Mouse (Mus musculus): Measurements from ENCODE around the gene Azin2. TPM values are rescaled to one million over a fixed set of nuclear protein-coding genes. Genes with fewer than 3 reads are reported as not detected.

The Azin2 gene
- polyA plus RNA-seq, 1 experiment = 17.4 TPM

DNA sequence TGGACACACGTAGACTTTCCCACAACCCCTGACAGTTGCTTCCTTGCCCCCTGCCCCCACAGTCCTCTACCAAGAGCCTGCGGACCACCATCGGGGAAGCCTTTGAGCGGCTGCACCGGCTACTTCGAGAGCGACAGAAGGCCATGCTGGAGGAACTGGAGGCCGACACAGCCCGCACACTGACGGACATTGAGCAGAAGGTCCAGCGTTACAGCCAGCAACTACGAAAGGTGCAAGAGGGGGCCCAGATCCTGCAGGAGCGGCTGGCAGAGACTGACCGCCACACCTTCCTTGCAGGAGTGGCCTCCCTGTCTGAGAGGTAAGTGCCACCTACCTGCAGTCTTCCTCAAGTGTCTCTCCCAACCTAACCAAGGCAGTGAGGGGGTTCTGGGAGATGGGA is 61.8 kb downstream of the Azin2 start:
- H3ac ChIP-seq (ENCODE audit: control insufficient read depth, insufficient read length) = no peak overlapping the region

DNA sequence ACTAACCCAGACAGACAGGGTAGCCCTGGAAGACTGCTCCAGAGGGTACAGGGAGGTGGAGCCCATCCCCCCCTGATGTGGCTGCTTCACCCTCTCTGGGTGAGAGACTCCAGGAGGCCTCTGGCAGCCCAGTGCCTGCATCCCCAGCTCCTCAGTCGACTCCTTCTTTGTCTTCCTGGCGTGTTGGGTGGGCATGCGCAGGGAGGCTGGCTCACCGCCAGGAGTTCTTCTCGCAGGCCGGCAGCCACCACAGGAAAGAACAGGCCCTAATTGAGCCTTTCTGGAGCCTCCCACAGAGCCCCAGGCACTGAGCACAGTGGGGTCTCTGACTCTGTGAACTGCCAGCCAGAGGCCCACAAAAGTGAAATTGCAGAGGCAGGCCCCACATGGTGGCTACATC is 62.9 kb downstream of the Azin2 start:
- no peaks in the 10 kb centered on the region for H3K79me2 ChIP-seq (ENCODE audit: control insufficient read depth, insufficient read depth)
- TF ChIP-seq SRF (IDR thresholded peaks at IDR 0.05; ENCODE audit: control insufficient read depth, insufficient read length, low read depth) = no peak
- TF ChIP-seq TCF12 (IDR thresholded peaks at IDR 0.05; ENCODE audit: insufficient read depth, poor library complexity, severe bottlenecking) = no peak
- TF ChIP-seq REST (IDR thresholded peaks at IDR 0.05; ENCODE audit: insufficient read depth, insufficient read length) = no peak
- TF ChIP-seq CEBPB (IDR thresholded peaks at IDR 0.05; ENCODE audit: insufficient read depth, poor library complexity, severe bottlenecking) = no peak
- no peak for TF ChIP-seq POLR2A (IDR thresholded peaks at IDR 0.05; ENCODE audit: insufficient read length, low read depth)
- TF ChIP-seq MYOD1 (IDR thresholded peaks at IDR 0.05; ENCODE audit: control insufficient read depth in 1 of 3, insufficient read length in 2 of 3, low read depth in 2 of 3) = no peak
- TF ChIP-seq POLR2AphosphoS2 (IDR thresholded peaks at IDR 0.05; ENCODE audit: insufficient read length, low read depth) = no peak
- no peak for TF ChIP-seq MYOG (IDR thresholded peaks at IDR 0.05; ENCODE audit: control insufficient read depth in 1 of 3, insufficient read depth in 1 of 3, insufficient read length in 2 of 3, low read depth in 2 of 3)
- TF ChIP-seq USF1 (IDR thresholded peaks at IDR 0.05; ENCODE audit: low read depth) = no peak
- no peak overlapping the region for H3ac ChIP-seq (ENCODE audit: control insufficient read depth, insufficient read length)
- H3K27me3 ChIP-seq (ENCODE audit: control insufficient read depth, insufficient read depth, insufficient read length) = peaks cover 25% of the 10 kb centered on the region
- no peaks in the 10 kb centered on the region for H3K36me3 ChIP-seq (ENCODE audit: control insufficient read depth, insufficient read depth)
- H3K4me3 ChIP-seq = no peak overlapping the region
- H3K4me2 ChIP-seq (ENCODE audit: low read depth) = no peak overlapping the region

More for the DNA sequence above, 61.8 kb downstream of the Azin2 start:
- Histone ChIP-seq H3K79me2 (ENCODE audit: control insufficient read depth, insufficient read depth) (no peaks in the 10 kb centered on the region), H3K27me3 (ENCODE audit: control insufficient read depth, insufficient read depth, insufficient read length) (peaks cover 15% of the 10 kb centered on the region), H3K4me2 (ENCODE audit: low read depth) (no peak overlapping the region), H3K36me3 (ENCODE audit: control insufficient read depth, insufficient read depth) (no peaks in the 10 kb centered on the region), H3K4me3 (no peak overlapping the region)
- TF ChIP-seq USF1 (IDR thresholded peaks at IDR 0.05; ENCODE audit: low read depth) = no peak
- no peak for TF ChIP-seq MAX (IDR thresholded peaks at IDR 0.05; ENCODE audit: low read depth)
- no peak for TF ChIP-seq SRF (IDR thresholded peaks at IDR 0.05; ENCODE audit: control insufficient read depth, insufficient read length, low read depth)
- no peak for TF ChIP-seq POLR2AphosphoS2 (IDR thresholded peaks at IDR 0.05; ENCODE audit: insufficient read length, low read depth)
- no peak for TF ChIP-seq CEBPB (IDR thresholded peaks at IDR 0.05; ENCODE audit: insufficient read depth, poor library complexity, severe bottlenecking)

DNA sequence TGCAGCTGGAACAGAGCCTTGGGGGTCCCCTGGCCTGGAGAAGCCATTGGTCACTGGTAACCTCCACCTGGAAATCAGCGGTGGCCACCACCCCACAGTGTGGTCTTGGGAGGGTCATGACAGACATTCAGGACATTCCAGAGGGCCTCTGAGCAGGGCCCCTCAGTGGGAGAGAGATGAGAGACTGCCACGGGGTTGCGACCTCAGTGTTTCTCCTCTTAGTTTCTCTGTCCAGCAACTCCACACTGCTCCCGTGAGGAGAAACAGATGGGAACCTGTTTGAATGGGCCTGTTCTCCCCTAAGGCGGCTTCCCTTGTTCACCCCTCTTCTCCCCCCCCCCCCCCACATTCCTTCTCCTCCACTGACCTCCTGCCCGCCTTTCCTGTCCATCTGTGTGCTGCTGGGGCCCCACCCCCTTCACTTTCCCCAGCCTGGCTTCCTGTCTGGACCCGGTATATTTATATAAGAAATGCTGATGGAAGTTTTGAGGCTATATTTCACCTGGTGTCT is 64.3 kb downstream of the Azin2 start:
- no peak overlapping the region for H3K4me2 ChIP-seq (ENCODE audit: low read depth)
- no peak for TF ChIP-seq TCF3 (IDR thresholded peaks at IDR 0.05; ENCODE audit: insufficient read length, low read depth)
- no peak for TF ChIP-seq CEBPB (IDR thresholded peaks at IDR 0.05; ENCODE audit: insufficient read depth, poor library complexity, severe bottlenecking)
- TF ChIP-seq MYOD1 (IDR thresholded peaks at IDR 0.05; ENCODE audit: control insufficient read depth in 1 of 3, insufficient read length in 2 of 3, low read depth in 2 of 3) = no peak
- TF ChIP-seq SRF (IDR thresholded peaks at IDR 0.05; ENCODE audit: control insufficient read depth, insufficient read length, low read depth) = no peak
- no peak for TF ChIP-seq MYOG (IDR thresholded peaks at IDR 0.05; ENCODE audit: control insufficient read depth in 1 of 3, insufficient read depth in 1 of 3, insufficient read length in 2 of 3, low read depth in 2 of 3)
- TF ChIP-seq USF1 (IDR thresholded peaks at IDR 0.05; ENCODE audit: low read depth) = no peak
- TF ChIP-seq MAX (IDR thresholded peaks at IDR 0.05; ENCODE audit: low read depth) = no peak
- TF ChIP-seq POLR2A (IDR thresholded peaks at IDR 0.05; ENCODE audit: insufficient read length, low read depth) = no peak
- TF ChIP-seq REST (IDR thresholded peaks at IDR 0.05; ENCODE audit: insufficient read depth, insufficient read length) = no peak
- no peak for TF ChIP-seq POLR2AphosphoS2 (IDR thresholded peaks at IDR 0.05; ENCODE audit: insufficient read length, low read depth)
- TF ChIP-seq TCF12 (IDR thresholded peaks at IDR 0.05; ENCODE audit: insufficient read depth, poor library complexity, severe bottlenecking) = no peak
- TF ChIP-seq E2F4 (IDR thresholded peaks at IDR 0.05; ENCODE audit: insufficient read depth) = no peak
- no peak overlapping the region for H3K4me3 ChIP-seq
- H3K27me3 ChIP-seq (ENCODE audit: control insufficient read depth, insufficient read depth, insufficient read length) = peaks cover 35% of the 10 kb centered on the region
- no peaks in the 10 kb centered on the region for H3K36me3 ChIP-seq (ENCODE audit: control insufficient read depth, insufficient read depth)
- H3ac ChIP-seq (ENCODE audit: control insufficient read depth, insufficient read length) = no peak overlapping the region
- H3K79me2 ChIP-seq (ENCODE audit: control insufficient read depth, insufficient read depth) = no peaks in the 10 kb centered on the region

DNA sequence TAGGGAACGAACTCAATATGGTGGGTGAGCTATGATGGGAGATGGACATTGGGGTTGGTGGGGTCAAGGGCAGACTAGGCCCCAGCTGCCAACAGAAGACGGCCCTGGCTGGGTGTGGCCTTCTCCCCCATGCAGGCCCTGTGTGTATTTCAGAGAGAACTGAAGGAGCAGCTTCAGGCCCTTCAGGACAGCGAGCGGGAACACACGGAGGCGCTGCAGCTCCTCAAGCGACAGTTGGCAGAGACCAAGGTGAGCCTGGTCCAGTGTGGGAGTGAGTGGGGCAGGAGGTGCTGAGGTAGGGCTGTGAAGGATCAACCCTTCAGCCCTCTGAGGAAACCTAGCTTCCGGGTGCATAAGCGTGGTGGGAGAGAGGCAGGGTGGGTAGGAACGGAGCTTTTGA is 65.6 kb downstream of the Azin2 start:
- H3K79me2 ChIP-seq (ENCODE audit: control insufficient read depth, insufficient read depth) = no peaks in the 10 kb centered on the region
- TF ChIP-seq POLR2A (IDR thresholded peaks at IDR 0.05; ENCODE audit: insufficient read length, low read depth) (no peak), CEBPB (IDR thresholded peaks at IDR 0.05; ENCODE audit: insufficient read depth, poor library complexity, severe bottlenecking) (no peak)
- peaks cover 40% of the 10 kb centered on the region for H3K27me3 ChIP-seq (ENCODE audit: control insufficient read depth, insufficient read depth, insufficient read length)
- H3K36me3 ChIP-seq (ENCODE audit: control insufficient read depth, insufficient read depth) = no peaks in the 10 kb centered on the region
- no peak overlapping the region for H3K4me3 ChIP-seq
- H3ac ChIP-seq (ENCODE audit: control insufficient read depth, insufficient read length) = no peak overlapping the region
- no peak overlapping the region for H3K4me2 ChIP-seq (ENCODE audit: low read depth)

DNA sequence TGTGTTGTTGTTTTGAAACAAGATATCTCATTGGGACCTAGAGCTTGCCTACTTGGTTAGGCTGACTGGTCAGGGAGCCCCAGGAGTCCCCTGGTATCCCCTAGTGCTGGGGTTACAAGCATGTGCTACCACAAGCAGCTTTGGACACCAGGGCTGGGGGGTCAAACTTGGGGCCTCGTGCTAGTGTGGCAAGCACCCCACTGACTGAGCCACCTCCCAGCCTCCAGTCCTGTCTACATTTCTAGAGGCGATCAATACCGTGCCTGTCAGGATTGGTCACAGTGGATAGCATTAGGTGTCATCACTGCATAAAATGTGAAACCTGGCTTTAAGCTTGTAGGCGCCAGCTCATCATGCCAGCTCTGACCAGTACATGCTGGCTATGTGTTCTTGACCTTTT is 66.4 kb downstream of the Azin2 start:
- Histone ChIP-seq H3K27me3 (ENCODE audit: control insufficient read depth, insufficient read depth, insufficient read length) (peaks cover 40% of the 10 kb centered on the region), H3K36me3 (ENCODE audit: control insufficient read depth, insufficient read depth) (no peaks in the 10 kb centered on the region), H3K4me3 (no peak overlapping the region), H3ac (ENCODE audit: control insufficient read depth, insufficient read length) (no peak overlapping the region), H3K79me2 (ENCODE audit: control insufficient read depth, insufficient read depth) (no peaks in the 10 kb centered on the region), H3K4me2 (ENCODE audit: low read depth) (no peak overlapping the region)
- no peak for TF ChIP-seq MYOD1 (IDR thresholded peaks at IDR 0.05; ENCODE audit: control insufficient read depth in 1 of 3, insufficient read length in 2 of 3, low read depth in 2 of 3)
- TF ChIP-seq USF1 (IDR thresholded peaks at IDR 0.05; ENCODE audit: low read depth) = no peak
- no peak for TF ChIP-seq POLR2A (IDR thresholded peaks at IDR 0.05; ENCODE audit: insufficient read length, low read depth)
- no peak for TF ChIP-seq SRF (IDR thresholded peaks at IDR 0.05; ENCODE audit: control insufficient read depth, insufficient read length, low read depth)
- no peak for TF ChIP-seq MAX (IDR thresholded peaks at IDR 0.05; ENCODE audit: low read depth)
- TF ChIP-seq E2F4 (IDR thresholded peaks at IDR 0.05; ENCODE audit: insufficient read depth) = no peak
- TF ChIP-seq MYOG (IDR thresholded peaks at IDR 0.05; ENCODE audit: control insufficient read depth in 1 of 3, insufficient read depth in 1 of 3, insufficient read length in 2 of 3, low read depth in 2 of 3) = no peak
- no peak for TF ChIP-seq CEBPB (IDR thresholded peaks at IDR 0.05; ENCODE audit: insufficient read depth, poor library complexity, severe bottlenecking)
- TF ChIP-seq TCF12 (IDR thresholded peaks at IDR 0.05; ENCODE audit: insufficient read depth, poor library complexity, severe bottlenecking) = no peak
- TF ChIP-seq TCF3 (IDR thresholded peaks at IDR 0.05; ENCODE audit: insufficient read length, low read depth) = no peak
- no peak for TF ChIP-seq REST (IDR thresholded peaks at IDR 0.05; ENCODE audit: insufficient read depth, insufficient read length)
- TF ChIP-seq POLR2AphosphoS2 (IDR thresholded peaks at IDR 0.05; ENCODE audit: insufficient read length, low read depth) = no peak
